Mouse (Mus musculus) testis, adult 2 months (tissue): Measurements from ENCODE around the gene Lefty2.

Experiments used
- CTCF ChIP-seq: fragments of 200-500 bp; IDR thresholded peaks from 2 replicates; pipeline ENCODE4 v1.5.1; 2012; ENCODE audit warnings: low read depth, mild to moderate bottlenecking, inconsistent platforms, low read length, moderate library complexity; ENCODE audit not compliant: control insufficient read depth, insufficient read depth, insufficient replicate concordance
- POLR2A ChIP-seq: fragments of 200-500 bp; IDR thresholded peaks from 2 replicates; pipeline ENCODE4 v1.6.1; 2012; ENCODE audit warnings: low read depth, mild to moderate bottlenecking, inconsistent platforms, low read length, moderate library complexity; ENCODE audit not compliant: control insufficient read depth

DNA sequence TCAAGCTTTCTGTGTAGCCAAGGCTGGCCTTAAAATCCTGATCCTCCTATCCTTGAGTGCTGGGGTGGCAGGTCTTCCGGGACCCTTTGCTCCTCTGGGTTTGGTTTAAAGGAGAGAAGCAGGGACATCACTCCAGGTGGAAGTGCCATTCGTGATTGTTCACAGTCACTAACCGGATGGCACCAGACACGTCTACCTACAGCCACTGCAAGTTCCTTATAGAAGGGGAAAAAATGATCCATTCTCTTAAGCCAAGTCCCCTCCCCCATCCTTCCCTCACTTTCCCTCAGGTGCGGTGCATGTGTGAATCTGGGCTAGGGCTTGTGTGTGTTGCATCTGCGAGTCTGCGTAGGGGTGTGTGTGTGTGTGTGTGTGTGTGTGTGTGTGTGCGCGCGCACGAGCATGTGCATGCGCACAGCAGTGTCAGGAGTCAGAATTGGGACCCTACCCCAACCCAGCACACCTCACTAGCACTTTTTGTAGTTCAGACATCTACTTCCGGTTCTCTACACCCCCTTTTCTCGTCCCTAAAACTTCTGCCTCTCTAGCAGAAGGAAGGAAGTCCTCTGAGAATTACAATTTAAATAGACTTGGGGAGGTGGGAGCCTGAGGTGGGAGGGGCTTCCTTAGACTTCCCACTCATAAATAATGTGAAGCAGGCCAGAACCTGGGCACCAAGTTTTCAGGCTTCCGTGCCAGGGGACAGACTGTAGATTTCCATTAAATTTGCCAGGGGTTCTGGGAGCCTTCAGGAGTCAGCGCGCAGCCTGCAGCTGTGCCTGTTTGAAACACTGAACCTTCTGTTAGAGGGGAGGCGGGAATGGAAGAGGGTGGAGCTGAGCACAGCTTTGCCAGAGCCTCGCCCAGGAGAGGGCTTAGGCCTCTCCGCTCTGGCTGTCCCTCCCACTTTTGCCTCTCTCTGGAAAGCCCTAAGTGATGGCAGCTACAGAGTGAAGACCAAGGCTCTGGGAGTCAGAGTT lies 52.4 kb downstream of the Lefty2 start:
- TF ChIP-seq CTCF (no peak), POLR2A (no peak)
